Mouse (Mus musculus) regulatory T cell (primary cell): Measurements from ENCODE around the gene Ift27.

Experiments
- in situ Hi-C: fragments of 300-600 bp; cut with MboI, MseI; formaldehyde crosslinking; loops from one replicate; pipeline ENCODE4 v1.15.1; 2025; ENCODE audit warnings: high pct_unique_total_duplicates

Gene Ift27

GRCm38 (mm10) chr15:78173972-78174886, at the start of gene Ift27:
Gene Ift27, minus strand, starts transcription at chr15:78174107.
- in situ Hi-C loops, result no loop called here

GRCm38 (mm10) chr15:78215269-78215668, 41.4 kb upstream of the Ift27 start:
- in situ Hi-C loops, result loop anchor here (10.0 kb wide), 1 partner anchor 620 kb away; the partner anchor contains the start of genes Apol10b and Gm36245

DNA sequence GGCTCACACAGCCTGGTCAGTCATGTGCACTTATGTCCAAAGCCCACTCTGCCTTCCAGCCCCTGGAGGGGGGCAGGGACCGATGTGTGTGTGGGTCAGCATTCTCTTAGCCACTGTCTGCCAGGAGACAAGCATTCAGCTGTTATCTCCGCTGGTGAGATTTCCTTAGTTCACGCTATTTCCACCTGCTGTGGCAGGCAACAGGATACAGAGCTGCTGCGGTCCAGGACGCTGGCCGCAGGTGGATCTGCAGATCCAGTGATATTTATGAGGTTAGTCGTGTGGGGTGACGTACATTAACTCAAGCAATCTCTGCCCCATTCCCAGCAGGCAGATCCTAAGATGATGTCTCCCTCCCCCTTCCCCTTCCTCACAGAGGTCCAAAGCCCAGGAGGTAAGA, 37.5 kb upstream of the Ift27 start:
- in situ Hi-C loops, result loop anchor here (10.0 kb wide), 1 partner anchor 617 kb away; the partner anchor contains the start of genes Apol10b and Gm36245

DNA sequence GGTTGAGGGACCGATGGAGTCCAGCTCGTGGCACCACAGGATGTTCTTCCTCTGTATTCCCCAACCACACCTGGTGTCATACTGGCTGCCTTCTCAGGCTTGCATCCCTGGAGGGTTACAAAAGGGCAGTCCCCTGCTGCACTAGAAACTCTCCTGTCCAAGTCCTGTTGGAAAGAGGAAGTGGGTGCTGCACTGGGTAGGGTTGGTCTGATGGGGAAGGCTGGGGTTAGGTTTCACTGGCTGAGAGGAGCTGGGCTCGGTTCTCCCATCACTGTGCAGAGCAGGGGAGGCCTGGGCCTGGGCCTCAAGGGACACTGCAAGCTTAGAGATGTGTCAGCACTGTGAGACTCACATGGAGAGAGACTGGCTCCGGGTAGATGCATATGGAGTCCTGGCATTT, 36.3 kb upstream of the Ift27 start:
- in situ Hi-C loops, result loop anchor here (10.0 kb wide), 1 partner anchor 615 kb away; the partner anchor contains the start of genes Apol10b and Gm36245

- in situ Hi-C loops, result no loop called here
Measured at GRCm38 (mm10) chr15:78206312-78206711, 32.4 kb upstream of the Ift27 start, which contains the start of gene Pvalb. Gene Pvalb, minus strand, starts transcription at chr15:78206400.

DNA sequence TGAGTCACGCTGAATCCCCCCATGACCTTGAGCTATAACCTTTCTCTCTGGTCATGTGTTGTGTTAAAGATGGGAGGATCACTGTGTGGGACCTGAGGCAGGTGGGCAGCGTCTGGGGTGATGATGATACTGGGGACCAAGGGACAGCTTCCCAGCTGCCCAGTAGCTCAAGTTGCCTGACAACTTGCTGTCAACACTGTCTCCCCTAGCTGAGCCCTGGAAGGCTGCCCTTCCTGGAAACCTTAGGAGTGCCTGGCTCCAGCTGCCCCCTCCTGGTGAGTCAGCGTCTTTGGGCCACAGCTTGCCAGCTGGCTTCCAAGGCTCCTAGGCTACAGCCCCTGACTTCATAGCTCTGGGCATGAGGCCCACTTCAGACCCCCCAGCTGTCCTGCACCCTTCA, 31.3 kb upstream of the Ift27 start:
- in situ Hi-C loops, result no loop called here

DNA sequence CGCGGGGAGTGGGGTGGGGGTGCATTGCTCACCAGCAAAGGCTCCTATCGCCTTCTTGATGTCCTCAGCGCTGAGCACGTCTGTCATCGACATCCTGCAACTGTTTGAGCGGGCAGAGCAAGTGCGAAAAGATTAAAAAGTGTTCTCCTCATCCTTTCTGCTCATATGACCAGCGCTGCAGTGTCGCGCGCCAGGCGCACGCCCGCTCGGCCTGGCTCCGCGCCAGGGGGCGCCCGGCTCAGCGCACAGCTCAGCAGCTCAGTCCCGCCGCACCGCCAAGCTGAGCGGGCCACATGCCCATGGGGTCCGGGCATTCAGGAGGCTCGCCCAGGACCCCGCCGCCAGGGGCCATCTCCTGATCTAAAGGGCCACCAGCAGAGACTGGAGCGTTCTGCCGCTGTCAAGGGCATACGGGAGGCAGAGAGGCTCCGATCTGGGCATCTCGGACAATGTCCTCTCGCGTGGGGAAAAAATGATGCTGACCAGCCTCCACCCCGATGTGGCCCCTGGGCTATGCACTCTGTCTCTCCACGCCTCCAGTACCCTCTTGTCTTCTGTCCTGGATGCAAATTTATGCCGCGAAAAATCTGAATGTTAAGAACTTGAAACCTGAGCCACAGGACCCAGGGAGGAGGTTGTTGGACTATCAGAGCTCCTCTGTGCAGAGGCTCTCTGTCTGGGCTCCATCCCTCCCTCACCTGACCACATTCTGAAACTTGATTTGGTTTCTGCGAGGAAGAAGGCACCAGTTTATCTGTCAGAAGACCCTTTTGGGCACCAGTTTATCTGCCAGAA, 30.3 kb upstream of the Ift27 start:
- in situ Hi-C loops, result no loop called here

DNA sequence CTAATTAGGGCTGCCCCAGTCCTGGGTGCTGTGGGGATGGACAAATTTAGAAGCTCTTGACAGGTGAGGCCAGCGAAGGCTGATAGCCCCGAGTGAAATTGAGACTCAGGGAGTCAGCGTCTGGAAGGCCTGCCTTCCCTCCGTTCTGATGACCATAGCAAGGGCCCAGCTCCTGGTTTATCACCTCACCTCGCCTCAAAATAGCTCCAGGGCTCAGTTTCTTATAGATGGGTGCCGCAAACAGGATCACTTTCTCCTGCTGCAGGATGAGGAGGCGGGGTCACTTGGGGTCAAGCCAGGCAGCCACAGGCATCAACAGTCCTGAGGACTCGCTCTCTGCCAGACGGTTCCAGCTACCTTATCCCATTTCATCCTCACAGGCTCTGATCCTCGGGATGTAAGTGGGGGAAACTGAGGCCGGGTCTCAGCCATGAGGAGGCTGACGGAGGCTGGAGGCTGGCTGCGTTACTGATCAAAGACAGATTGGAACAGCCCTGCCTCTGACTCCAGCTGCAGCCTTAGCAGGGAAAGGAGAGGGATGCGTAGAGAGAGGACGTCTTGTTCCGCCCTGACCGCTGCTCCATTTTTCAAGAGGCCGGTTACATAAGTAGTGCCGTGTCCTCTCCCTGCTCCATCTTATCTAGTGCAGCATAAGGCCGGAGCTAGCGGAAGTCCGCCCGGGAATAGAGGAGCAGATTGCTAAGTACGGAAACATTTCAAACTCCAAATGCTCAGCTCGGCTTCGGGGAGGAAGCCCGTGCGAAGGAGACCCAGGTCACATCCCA, 21.4 kb upstream of the Ift27 start:
- in situ Hi-C loops, result no loop called here

GRCm38 (mm10) chr15:78194320-78194719, 20.4 kb upstream of the Ift27 start:
- in situ Hi-C loops, result no loop called here

GRCm38 (mm10) chr15:78189636-78190035, 15.7 kb upstream of the Ift27 start:
- in situ Hi-C loops, result loop anchor here (10.0 kb wide), 2 partner anchors 145 to 345 kb away; partner anchors contain the start of gene C1qtnf6

- in situ Hi-C loops, result loop anchor here (10.0 kb wide), 2 partner anchors 146 to 346 kb away; partner anchors contain the start of gene C1qtnf6
Measured at GRCm38 (mm10) chr15:78188546-78188945, 14.6 kb upstream of the Ift27 start.

- in situ Hi-C loops, result loop anchor here (10.0 kb wide), 2 partner anchors 148 to 348 kb away; partner anchors contain the start of gene C1qtnf6
Measured at GRCm38 (mm10) chr15:78186906-78187305, 13.0 kb upstream of the Ift27 start.

DNA sequence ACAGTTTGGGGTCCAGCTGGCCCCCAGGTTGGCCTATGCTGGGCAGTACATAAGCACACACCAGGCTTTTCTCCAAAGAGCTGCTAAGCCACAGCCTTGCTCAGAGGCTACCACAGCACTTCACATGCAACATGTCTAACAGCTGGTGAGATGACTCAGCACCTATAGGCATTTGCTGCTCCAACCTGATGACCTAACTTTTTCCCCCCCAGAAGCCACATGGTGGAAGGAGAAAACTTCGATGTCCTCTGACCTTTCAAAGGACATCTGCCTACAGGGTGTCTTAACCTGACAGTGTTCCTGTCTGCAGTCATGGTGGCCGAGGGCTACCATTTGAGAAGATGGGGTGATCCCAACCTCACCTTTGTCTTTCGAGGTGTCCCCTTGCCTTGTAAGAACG, 11.7 kb upstream of the Ift27 start:
- in situ Hi-C loops, result loop anchor here (10.0 kb wide), 2 partner anchors 149 to 349 kb away; partner anchors contain the start of gene C1qtnf6

DNA sequence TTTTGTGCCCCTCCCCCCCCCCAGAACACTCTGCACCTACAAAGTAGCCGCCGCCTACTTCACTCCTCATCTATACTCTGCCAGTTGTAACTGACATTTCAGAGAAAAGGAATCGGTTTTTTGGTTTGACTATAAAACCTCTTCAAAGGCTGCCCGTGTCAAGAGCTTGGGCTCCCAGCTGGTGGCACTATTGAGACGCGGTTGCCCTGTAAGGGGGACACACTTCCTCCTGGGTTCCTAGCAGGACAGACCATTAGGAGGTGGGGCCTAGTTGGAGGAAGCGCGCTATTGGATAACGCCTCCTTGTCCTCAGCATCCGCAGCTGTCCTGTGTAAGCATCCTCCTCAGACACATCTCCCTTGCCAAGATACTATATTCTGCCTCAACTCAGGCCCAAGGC, 10.9 kb upstream of the Ift27 start:
- in situ Hi-C loops, result loop anchor here (5.0 to 10.0 kb wide), 3 partner anchors 47 to 350 kb away; partner anchors contain the start of gene C1qtnf6

GRCm38 (mm10) chr15:78181701-78182405, 7.9 kb upstream of the Ift27 start:
- in situ Hi-C loops, result loop anchor here (5.0 to 10.0 kb wide), 3 partner anchors 50 to 353 kb away; partner anchors contain the start of gene C1qtnf6

- in situ Hi-C loops, result loop anchor here (5.0 to 10.0 kb wide), 3 partner anchors 53 to 355 kb away; partner anchors contain the start of gene C1qtnf6
Measured at GRCm38 (mm10) chr15:78179775-78180174, 5.9 kb upstream of the Ift27 start.

- in situ Hi-C loops, result no loop called here
Measured at GRCm38 (mm10) chr15:78178397-78178796, 4.5 kb upstream of the Ift27 start.

- in situ Hi-C loops, result no loop called here
Measured at GRCm38 (mm10) chr15:78177257-78177656, 3.4 kb upstream of the Ift27 start.

GRCm38 (mm10) chr15:78174887-78175245, 959 bp upstream of the Ift27 start:
- in situ Hi-C loops, result no loop called here
